Mouse (Mus musculus): ENCODE results near the gene Fli1. TPM values are rescaled to one million over a fixed set of nuclear protein-coding genes. Genes with fewer than 3 reads are reported as not detected.

The Fli1 gene
- polyA plus RNA-seq, 1 experiment: not detected

GRCm38 (mm10) chr9:32506161-32506560, 36.5 kb downstream of the Fli1 start:
- TF ChIP-seq SRF (IDR thresholded peaks at IDR 0.05; ENCODE audit: control insufficient read depth, insufficient read length, low read depth) (no peak), POLR2A (IDR thresholded peaks at IDR 0.05; ENCODE audit: insufficient read length, low read depth) (no peak), REST (IDR thresholded peaks at IDR 0.05; ENCODE audit: insufficient read depth, insufficient read length) (no peak), MYOG (IDR thresholded peaks at IDR 0.05; ENCODE audit: control insufficient read depth in 1 of 3, insufficient read depth in 1 of 3, insufficient read length in 2 of 3, low read depth in 2 of 3) (no peak), TCF12 (IDR thresholded peaks at IDR 0.05; ENCODE audit: insufficient read depth, poor library complexity, severe bottlenecking) (no peak), E2F4 (IDR thresholded peaks at IDR 0.05; ENCODE audit: insufficient read depth) (no peak), POLR2AphosphoS2 (IDR thresholded peaks at IDR 0.05; ENCODE audit: insufficient read length, low read depth) (no peak), MYOD1 (IDR thresholded peaks at IDR 0.05; ENCODE audit: control insufficient read depth in 1 of 3, insufficient read length in 2 of 3, low read depth in 2 of 3) (no peak), CEBPB (IDR thresholded peaks at IDR 0.05; ENCODE audit: insufficient read depth, poor library complexity, severe bottlenecking) (no peak), TCF3 (IDR thresholded peaks at IDR 0.05; ENCODE audit: insufficient read length, low read depth) (no peak), MAX (IDR thresholded peaks at IDR 0.05; ENCODE audit: low read depth) (no peak), USF1 (IDR thresholded peaks at IDR 0.05; ENCODE audit: low read depth) (no peak)
- no peak overlapping the region for H3K4me3 ChIP-seq

GRCm38 (mm10) chr9:32505460-32506075, 37.1 kb downstream of the Fli1 start:
- Histone ChIP-seq H3K27me3 (ENCODE audit: control insufficient read depth, insufficient read depth, insufficient read length) (peaks cover 66% of the 10 kb centered on the region), H3ac (ENCODE audit: control insufficient read depth, insufficient read length) (no peak overlapping the region), H3K4me2 (ENCODE audit: low read depth) (no peak overlapping the region), H3K79me2 (ENCODE audit: control insufficient read depth, insufficient read depth) (no peaks in the 10 kb centered on the region), H3K4me3 (no peak overlapping the region), H3K36me3 (ENCODE audit: control insufficient read depth, insufficient read depth) (no peaks in the 10 kb centered on the region)
- TF ChIP-seq CEBPB (IDR thresholded peaks at IDR 0.05; ENCODE audit: insufficient read depth, poor library complexity, severe bottlenecking) (no peak), SRF (IDR thresholded peaks at IDR 0.05; ENCODE audit: control insufficient read depth, insufficient read length, low read depth) (no peak), MYOD1 (IDR thresholded peaks at IDR 0.05; ENCODE audit: control insufficient read depth in 1 of 3, insufficient read length in 2 of 3, low read depth in 2 of 3) (no peak), MAX (IDR thresholded peaks at IDR 0.05; ENCODE audit: low read depth) (no peak), POLR2A (IDR thresholded peaks at IDR 0.05; ENCODE audit: insufficient read length, low read depth) (no peak), E2F4 (IDR thresholded peaks at IDR 0.05; ENCODE audit: insufficient read depth) (no peak)

More at GRCm38 (mm10) chr9:32506161-32506560, 36.5 kb downstream of the Fli1 start:
- no peaks in the 10 kb centered on the region for H3K36me3 ChIP-seq (ENCODE audit: control insufficient read depth, insufficient read depth)
- no peaks in the 10 kb centered on the region for H3K79me2 ChIP-seq (ENCODE audit: control insufficient read depth, insufficient read depth)
- H3ac ChIP-seq (ENCODE audit: control insufficient read depth, insufficient read length): no peak overlapping the region
- H3K27me3 ChIP-seq (ENCODE audit: control insufficient read depth, insufficient read depth, insufficient read length): peaks cover 60% of the 10 kb centered on the region
- H3K4me2 ChIP-seq (ENCODE audit: low read depth): no peak overlapping the region

GRCm38 (mm10) chr9:32503995-32504451, 38.6 kb downstream of the Fli1 start:
- Histone ChIP-seq H3ac (ENCODE audit: control insufficient read depth, insufficient read length) (no peak overlapping the region), H3K36me3 (ENCODE audit: control insufficient read depth, insufficient read depth) (no peaks in the 10 kb centered on the region), H3K27me3 (ENCODE audit: control insufficient read depth, insufficient read depth, insufficient read length) (peaks cover 80% of the 10 kb centered on the region), H3K4me2 (ENCODE audit: low read depth) (no peak overlapping the region), H3K79me2 (ENCODE audit: control insufficient read depth, insufficient read depth) (no peaks in the 10 kb centered on the region), H3K4me3 (no peak overlapping the region)
- no peak for TF ChIP-seq POLR2AphosphoS2 (IDR thresholded peaks at IDR 0.05; ENCODE audit: insufficient read length, low read depth)
- TF ChIP-seq POLR2A (IDR thresholded peaks at IDR 0.05; ENCODE audit: insufficient read length, low read depth): no peak
- no peak for TF ChIP-seq REST (IDR thresholded peaks at IDR 0.05; ENCODE audit: insufficient read depth, insufficient read length)
- no peak for TF ChIP-seq TCF12 (IDR thresholded peaks at IDR 0.05; ENCODE audit: insufficient read depth, poor library complexity, severe bottlenecking)
- TF ChIP-seq MAX (IDR thresholded peaks at IDR 0.05; ENCODE audit: low read depth): no peak
- TF ChIP-seq MYOG (IDR thresholded peaks at IDR 0.05; ENCODE audit: control insufficient read depth in 1 of 3, insufficient read depth in 1 of 3, insufficient read length in 2 of 3, low read depth in 2 of 3): no peak
- no peak for TF ChIP-seq E2F4 (IDR thresholded peaks at IDR 0.05; ENCODE audit: insufficient read depth)
- no peak for TF ChIP-seq MYOD1 (IDR thresholded peaks at IDR 0.05; ENCODE audit: control insufficient read depth in 1 of 3, insufficient read length in 2 of 3, low read depth in 2 of 3)
- no peak for TF ChIP-seq USF1 (IDR thresholded peaks at IDR 0.05; ENCODE audit: low read depth)
- no peak for TF ChIP-seq CEBPB (IDR thresholded peaks at IDR 0.05; ENCODE audit: insufficient read depth, poor library complexity, severe bottlenecking)

GRCm38 (mm10) chr9:32503423-32503822, 39.2 kb downstream of the Fli1 start:
- no peak for TF ChIP-seq SRF (IDR thresholded peaks at IDR 0.05; ENCODE audit: control insufficient read depth, insufficient read length, low read depth)
- TF ChIP-seq CEBPB (IDR thresholded peaks at IDR 0.05; ENCODE audit: insufficient read depth, poor library complexity, severe bottlenecking): no peak
- TF ChIP-seq REST (IDR thresholded peaks at IDR 0.05; ENCODE audit: insufficient read depth, insufficient read length): no peak
- TF ChIP-seq POLR2AphosphoS2 (IDR thresholded peaks at IDR 0.05; ENCODE audit: insufficient read length, low read depth): no peak
- no peak for TF ChIP-seq POLR2A (IDR thresholded peaks at IDR 0.05; ENCODE audit: insufficient read length, low read depth)
- TF ChIP-seq E2F4 (IDR thresholded peaks at IDR 0.05; ENCODE audit: insufficient read depth): no peak
- no peak for TF ChIP-seq USF1 (IDR thresholded peaks at IDR 0.05; ENCODE audit: low read depth)
- TF ChIP-seq MYOD1 (IDR thresholded peaks at IDR 0.05; ENCODE audit: control insufficient read depth in 1 of 3, insufficient read length in 2 of 3, low read depth in 2 of 3): no peak
- TF ChIP-seq TCF12 (IDR thresholded peaks at IDR 0.05; ENCODE audit: insufficient read depth, poor library complexity, severe bottlenecking): no peak
- TF ChIP-seq MYOG (IDR thresholded peaks at IDR 0.05; ENCODE audit: control insufficient read depth in 1 of 3, insufficient read depth in 1 of 3, insufficient read length in 2 of 3, low read depth in 2 of 3): no peak
- TF ChIP-seq TCF3 (IDR thresholded peaks at IDR 0.05; ENCODE audit: insufficient read length, low read depth): no peak
- TF ChIP-seq MAX (IDR thresholded peaks at IDR 0.05; ENCODE audit: low read depth): no peak
- H3K4me2 ChIP-seq (ENCODE audit: low read depth): no peak overlapping the region
- no peak overlapping the region for H3K4me3 ChIP-seq
- H3K27me3 ChIP-seq (ENCODE audit: control insufficient read depth, insufficient read depth, insufficient read length): peaks cover 80% of the 10 kb centered on the region
- no peak overlapping the region for H3ac ChIP-seq (ENCODE audit: control insufficient read depth, insufficient read length)
- no peaks in the 10 kb centered on the region for H3K36me3 ChIP-seq (ENCODE audit: control insufficient read depth, insufficient read depth)
- no peaks in the 10 kb centered on the region for H3K79me2 ChIP-seq (ENCODE audit: control insufficient read depth, insufficient read depth)

Measured in myocyte (in vitro differentiated cells).